Mouse (Mus musculus) mature B cell (primary cell): Measurements from ENCODE around the gene Cd84.
"Not testable (repeated sequence)": the region's sequence is repeated elsewhere in the genome, so short reads cannot be mapped to it uniquely, and the experiment has no call there.

ENCODE experiments used
- in situ Hi-C: fragments of 300-500 bp; cut with MboI; formaldehyde crosslinking; loops from 2 replicates; pipeline ENCODE4 v1.14.3; 2019

The Cd84 gene

DNA sequence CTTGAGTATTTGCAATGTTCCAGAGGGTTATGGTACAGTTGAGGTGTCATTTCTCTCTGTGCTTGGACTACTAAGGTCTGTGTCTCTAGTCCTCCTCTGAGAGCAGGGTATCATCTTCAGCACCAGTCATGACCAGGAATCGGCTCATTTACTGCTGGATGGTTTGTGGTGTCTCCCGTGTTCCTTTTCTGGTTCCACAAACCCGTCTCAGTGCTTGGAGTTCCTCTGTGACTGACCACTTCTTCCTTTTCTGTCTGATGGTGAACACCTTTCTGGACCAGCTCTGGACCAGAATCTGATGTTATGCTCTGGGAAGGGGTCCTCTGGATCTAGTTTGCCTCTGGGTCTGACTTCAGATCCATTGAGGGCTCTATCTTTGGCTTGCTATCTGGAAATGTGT lies at the start of gene Cd84:
TSS of gene Cd84 (plus strand) at position 210 of the 400 bp plus-strand sequence.
- in situ Hi-C loops: no loop called here

DNA sequence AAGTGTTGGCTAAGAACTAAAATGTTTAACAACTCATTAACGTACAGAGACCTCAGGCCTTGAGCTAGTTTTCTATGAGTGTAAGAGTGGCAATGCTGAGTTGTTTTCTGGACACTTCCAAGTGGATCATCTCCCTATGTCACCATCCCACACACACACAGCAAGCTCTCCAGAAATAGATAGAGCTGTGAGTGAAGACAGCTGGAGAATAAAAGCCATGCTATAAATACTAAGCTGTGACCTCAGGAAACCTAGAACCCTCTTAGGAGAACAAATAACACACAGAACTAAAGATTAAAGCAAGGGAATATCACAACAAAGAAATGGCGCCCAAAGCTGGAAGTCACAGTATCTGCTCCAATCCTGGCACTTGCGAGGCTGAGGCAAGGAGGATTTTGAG lies 48.0 kb upstream of the Cd84 start:
- in situ Hi-C loops: no loop called here

DNA sequence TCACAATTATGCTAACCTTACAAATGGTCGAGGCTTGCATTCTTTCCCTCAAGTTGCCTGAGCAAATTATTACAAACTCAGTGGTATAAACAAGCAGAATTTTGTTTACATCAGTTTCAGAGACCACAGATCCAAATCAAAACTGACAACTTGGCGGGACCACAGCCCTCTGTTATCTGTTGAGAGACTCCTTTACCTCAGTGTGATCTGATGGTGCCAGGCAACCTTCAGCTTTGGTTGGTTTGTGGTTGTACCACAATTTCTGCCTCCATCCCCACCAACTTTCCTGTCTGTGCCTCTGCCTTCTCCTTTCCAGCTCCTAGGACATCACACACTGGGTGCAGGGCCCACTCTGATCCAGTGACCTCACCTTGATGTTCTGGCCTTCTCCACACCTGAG lies 43.3 kb upstream of the Cd84 start:
- in situ Hi-C loops: no loop called here

DNA sequence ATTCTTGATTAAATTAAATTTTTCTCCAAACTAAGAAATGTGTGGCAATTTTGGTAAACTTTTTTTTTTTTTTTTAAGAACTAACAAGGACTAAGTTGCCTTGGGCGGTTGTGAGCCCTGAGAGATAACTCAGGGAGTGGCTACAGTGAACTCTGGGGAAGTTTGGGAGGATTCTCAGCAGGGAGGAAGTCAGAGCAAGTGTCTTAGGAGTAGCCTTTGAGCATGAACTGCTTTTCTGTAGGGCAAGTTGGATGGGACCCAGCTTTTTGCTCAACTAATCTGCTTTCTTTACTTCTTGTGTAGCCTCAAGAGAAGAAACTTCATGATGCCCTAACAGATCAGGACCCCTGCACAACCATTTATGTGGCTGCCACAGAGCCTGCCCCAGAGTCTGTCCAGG lies 41.7 kb upstream of the Cd84 start:
- in situ Hi-C loops: no loop called here

DNA sequence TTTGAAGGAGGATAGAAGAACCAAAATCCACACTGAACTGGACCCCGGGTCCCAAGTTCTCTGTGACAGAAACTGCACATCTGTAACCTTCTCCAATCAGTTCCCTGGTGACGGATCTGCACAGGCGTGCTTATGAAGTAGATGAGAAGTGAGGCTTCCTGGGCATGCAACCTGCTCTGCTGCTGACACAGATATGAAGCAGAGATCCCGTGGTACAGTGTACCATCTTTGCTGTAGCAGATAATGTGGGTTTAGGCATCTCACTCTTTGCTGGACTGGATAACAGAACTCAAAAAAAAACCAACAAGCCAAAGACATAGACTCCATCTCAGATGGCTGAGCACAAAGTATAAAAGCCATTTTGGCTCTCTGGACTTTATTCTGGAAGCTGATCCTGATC lies 39.8 kb upstream of the Cd84 start:
- in situ Hi-C loops: no loop called here

DNA sequence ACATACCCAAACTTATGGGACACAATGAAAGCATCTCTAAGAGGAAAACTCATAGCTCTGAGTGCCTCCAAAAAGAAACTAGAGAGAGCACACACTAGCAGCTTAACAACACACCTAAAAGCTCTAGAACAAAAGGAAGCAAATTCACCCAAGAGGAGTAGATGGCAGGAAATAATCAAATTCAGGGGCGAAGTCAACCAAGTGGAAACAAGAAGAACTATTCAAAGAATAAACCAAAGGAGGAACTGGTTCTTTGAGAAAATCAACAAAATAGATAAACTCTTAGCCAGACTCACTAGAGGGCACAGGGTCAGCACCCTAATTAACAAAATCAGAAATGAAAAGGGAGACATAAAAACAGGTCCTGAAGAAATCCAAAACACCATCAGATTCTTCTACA lies 28.4 kb upstream of the Cd84 start:
- in situ Hi-C loops: not testable (repeated sequence)

DNA sequence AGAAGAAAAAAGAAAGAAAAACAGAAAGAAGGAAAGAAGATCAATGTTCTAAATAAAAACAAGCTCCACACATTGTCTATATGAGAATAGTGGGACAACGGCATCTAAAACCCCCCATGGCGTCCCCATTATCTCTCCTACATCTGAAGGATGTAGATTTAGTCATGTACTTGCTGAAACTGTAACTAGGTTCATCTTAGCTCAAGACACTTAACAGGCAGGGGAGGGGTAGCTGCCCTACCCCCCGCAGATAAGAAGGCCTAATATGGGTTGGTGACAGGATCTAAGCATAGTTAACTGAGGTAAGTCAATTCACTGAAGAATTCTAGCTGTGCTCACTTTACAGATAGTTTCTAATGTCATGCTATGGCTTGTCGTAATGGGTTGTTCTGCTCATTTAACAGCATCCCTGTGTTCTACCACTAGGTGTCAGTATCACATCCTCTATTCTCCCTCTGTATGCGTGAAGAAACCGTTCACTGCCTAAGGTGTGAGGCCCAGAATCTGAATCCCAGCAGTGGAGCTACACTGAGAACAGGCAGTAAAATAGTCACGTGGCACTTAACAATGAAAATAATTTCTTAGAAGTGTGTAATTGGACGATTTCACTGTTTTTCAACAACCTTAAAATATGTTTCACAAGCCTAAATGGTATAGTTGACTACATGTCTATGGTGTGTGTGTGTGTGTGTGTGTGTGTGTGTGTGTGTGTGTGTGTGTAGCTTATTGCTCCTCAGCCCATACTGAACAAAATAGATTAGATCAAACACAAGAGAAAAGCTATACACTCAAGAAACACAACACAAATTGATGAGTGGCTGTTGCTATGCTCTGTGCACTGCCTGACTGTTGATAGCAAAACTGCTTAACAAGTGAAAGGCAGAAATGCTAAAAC lies 23.7 kb upstream of the Cd84 start:
- in situ Hi-C loops: loop anchor here (5.0 kb wide), 1 partner anchor 177 kb away; no protein-coding TSS in a partner anchor

DNA sequence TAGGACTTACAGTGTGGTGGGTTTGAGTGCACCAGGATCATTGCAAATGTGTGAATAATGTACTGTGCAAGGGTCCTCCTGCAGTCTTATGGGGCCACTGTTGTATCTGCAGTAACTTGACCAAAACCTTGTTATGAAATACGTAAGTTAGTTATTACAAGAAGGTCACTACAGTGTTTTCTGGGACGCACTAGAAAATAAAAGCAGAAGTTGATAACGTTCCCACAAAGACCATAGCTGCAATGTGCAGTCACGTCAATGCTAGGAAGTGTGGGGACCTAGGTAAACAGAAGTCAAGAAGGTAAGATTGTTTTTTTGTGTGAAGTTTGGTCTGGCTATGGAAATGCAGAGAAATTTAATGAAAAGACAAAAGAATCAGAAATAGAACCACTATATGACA lies 22.5 kb upstream of the Cd84 start:
- in situ Hi-C loops: loop anchor here (5.0 kb wide), 1 partner anchor 175 kb away; no protein-coding TSS in a partner anchor

DNA sequence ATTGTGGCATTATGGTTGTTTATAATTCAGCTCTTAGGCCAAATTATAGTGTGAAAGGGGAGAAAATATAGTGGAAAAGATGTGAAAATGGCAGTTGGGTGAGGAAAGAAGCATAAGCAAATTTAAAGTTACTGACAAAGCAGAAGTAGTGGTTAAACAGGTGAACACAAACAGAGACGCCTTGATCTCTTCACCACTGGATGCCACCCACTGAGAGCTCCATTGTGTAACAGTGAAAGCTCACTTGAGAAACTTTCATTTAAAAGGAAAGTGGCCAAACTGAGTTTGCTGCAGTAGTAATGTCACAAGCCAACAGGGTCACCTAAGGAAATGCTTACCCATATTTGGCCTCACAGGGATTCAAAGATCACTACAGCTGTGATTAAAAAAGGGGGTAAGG lies 18.2 kb upstream of the Cd84 start:
- in situ Hi-C loops: no loop called here

DNA sequence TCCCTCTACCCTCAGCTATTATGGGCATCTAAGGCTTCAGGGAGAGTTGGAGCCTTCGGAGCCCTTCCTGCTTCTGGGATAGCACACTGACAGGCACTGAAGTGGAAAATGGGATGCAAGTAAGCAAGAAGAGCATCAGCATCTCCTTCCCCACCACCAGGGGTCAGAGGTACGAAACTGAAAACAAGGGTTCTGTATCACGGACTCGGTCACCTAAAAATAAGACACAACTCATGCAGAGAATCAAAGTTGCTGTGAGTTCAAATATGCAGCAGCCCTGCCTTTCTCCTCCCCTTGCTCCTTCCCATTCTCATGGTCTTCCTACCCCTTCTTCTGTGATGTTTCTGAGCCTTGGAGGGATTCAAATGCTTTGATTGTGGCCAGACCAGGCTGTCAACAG lies 14.0 kb upstream of the Cd84 start:
- in situ Hi-C loops: no loop called here

DNA sequence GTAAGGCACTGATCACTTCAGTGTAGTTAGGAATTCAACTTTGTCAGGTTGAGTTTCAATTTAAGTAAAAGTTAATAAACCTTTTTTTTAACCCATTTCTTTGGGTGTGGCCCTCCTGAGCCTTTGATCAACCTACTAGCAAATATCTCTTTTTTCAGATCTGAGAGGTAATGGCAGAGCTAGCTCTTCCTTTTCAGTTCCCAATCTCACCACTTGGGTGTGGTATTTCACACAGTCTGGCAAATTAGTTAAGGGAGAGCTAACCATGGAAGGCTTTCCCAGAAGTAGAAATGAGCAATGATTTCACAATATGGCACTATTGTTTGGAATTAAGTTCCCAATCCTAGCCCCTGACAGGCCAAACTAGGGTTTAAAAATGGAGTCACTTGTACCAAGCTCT lies 13.3 kb upstream of the Cd84 start:
- in situ Hi-C loops: no loop called here

DNA sequence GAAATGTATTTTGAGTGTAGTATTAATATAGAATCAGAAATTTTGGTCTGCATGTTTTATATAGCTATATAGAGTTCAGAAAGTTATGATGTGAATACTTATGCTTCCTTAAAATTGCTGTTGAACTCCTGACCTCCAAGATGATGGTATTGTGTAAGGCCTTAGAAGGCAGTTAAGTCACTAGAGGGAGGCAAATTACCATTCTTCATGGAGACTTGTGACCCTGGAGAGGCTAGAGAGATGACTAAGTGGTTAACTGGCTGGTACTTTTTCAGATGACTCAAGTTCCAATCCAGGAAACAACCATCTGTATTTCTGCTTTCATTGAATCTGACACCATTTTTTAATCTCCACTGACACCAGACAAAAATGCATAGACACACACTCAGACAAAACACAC lies 11.8 kb upstream of the Cd84 start:
- in situ Hi-C loops: no loop called here

DNA sequence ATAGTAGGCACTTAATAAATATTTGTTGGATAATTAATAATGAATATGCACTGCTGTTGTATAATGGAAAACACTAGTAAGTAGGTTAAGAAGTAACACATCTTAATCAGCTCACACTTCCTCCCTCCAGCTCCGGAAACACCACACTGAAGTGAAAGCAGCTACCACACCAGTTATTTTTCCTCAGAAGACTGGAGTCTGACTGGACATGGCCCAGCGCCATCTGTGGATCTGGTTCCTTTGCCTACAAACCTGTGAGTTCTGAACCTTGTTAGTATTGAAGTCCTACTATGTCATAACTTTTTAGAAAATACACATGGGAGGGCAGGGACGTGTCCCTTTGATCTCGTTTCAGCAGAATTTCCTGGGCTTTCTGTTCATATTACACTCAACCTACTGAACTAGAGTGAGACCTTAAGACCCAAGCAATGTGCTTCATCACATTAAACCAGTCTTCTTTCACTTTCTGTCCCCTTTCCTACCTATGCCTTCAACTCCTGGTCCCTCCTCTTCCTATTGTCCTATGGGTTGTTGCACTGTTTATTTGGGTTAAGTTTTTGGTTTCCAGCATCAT lies 1.0 kb downstream of the Cd84 start:
- in situ Hi-C loops: no loop called here

DNA sequence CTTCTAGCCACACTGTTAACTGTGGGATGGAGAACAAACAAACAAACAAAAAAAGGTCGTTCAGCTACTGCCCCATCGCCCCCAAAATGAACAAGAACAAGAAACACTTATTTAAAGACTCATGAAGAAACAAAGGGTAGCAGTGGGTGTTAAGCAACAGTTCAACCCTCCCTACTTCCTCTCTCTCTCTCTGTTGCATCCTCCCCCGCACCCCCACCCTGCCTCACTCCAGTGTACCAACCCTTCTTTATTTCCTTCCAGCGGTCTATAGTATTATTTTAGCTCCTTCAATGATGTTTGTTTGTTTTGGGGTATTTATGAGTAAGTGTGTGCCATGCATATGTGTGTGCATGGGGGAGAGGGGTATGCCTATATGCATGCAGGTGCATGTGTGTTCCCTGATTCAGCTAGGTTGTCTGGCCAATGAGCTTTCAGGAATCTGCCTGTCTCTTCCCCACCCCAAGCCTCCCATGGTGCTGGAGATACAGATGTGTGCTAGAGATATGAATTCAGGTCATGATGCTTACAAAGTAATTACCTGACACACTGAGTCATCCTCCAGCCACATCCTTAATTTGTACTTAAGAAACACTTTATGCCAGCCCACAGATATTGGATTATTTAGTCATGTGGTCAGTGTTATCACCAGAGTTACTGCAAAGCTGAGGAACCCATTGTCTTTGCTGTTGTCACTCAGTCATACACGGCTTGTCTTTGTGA lies 5.7 kb downstream of the Cd84 start:
- in situ Hi-C loops: no loop called here

DNA sequence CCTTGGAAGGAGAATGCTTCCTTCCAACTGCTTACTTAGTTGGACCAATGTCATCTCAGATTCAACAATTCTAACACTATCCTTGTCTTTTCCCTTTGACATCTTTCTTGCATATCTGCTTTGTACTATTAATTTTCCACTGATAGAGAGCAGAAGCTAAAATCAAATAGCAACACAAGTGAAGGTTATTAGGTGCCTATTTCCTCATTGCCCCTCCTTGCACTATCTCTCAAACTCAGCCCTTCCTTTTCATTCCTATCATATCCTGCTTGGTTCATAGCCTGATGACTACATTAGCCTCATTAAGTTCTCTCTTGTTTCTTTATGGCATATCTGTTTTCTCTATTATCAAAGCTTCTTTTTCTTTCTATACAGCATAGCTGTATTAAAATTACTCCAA lies 8.7 kb downstream of the Cd84 start:
- in situ Hi-C loops: no loop called here

DNA sequence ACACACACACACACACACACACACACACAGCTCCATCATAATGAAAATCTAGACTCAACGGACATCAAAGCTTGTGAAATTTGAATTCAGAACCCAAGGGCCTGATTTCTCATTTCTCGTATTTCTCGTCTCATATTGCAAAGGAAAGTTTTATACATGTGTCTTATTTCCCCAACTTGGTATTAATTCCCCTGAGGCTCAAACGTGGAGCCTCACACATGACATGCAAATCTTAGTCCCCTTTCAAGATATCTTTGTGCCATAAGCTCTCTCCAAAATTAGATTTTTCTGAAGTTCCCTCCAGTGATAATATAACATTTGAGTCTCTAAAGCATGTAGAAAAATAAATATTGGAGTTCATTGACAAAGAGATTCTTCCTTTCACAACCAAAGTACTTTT lies 9.3 kb downstream of the Cd84 start:
- in situ Hi-C loops: no loop called here

DNA sequence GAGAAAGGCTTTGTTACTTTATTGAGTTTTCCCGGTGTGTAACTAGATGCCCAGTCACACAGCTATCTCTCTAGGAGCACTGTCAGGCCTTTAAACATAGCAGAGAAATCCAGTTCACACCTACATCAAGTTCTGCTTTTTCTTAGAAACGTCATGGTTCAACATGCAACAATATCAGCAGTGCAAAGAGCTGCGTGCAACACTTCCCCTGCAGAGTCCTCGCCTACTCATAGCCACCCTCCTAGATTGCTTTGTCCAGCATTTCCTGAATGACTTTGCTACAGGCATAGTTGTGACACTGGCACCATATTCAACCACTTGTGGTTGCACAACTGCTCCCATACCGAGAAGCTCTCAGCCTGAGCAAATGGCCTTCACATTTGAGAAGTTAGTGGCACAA lies 10.0 kb downstream of the Cd84 start:
- in situ Hi-C loops: no loop called here

DNA sequence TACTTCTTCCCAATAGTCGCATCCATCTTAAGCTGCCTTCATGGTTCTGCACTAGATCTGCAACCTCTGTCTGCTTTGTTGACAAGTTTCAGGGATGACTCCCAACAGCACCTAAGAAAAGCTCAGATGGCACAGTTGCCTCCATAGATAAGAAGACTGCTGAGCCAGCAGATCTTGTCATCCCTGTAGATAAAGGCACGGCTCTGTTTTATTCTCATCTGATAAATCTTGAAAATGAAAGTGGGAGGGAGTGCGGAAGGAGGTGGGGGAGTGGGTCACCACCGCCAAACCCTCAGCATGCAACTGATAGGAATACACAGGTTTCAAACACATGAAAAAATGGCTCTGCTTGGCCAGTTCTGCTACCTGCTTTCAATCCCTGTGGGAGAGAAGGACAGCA lies 26.0 kb downstream of the Cd84 start:
- in situ Hi-C loops: no loop called here

DNA sequence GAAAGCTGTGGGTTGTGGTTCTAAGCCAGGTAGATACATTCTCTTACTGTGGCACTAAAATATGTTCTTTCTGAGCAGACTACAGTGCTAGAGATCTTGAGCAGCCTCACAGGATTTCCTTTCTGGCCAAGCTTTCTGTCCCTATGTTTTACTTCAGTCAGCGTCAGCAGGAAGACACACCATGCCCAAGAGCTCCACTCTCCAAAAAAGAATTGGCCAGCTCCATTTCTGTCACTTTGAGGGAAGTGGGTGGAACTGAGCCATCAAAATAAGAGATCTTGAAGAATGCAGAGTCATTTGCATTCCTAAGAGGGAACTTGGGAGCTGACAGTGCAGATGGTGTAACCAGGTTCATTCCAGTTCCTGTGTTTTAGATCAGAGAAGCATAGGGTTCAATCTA lies 47.5 kb downstream of the Cd84 start:
- in situ Hi-C loops: no loop called here

DNA sequence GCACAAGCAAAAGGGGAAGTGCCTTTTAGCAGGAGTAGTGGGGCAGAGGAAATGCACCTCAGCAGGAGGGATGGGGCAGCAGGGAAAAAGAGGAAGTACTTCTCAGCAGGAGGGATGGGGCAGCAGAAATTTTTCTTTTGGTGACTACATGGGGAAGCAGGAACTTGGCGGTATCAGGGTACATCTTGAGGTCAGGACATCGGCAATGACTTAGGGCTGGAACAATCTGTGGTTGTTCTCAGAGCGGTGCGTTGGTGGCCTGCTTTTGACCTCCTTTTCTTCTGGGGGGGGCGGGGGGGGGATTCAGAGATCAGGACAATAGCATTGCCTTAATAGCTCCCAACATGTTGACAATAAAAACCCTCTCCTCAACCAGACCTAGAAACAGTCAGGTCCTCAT lies 55.9 kb downstream of the Cd84 start, which contains the start of gene Gm10521:
TSS of gene Gm10521 (plus strand) at position 301 of the 400 bp plus-strand sequence.
- in situ Hi-C loops: not testable (repeated sequence)

DNA sequence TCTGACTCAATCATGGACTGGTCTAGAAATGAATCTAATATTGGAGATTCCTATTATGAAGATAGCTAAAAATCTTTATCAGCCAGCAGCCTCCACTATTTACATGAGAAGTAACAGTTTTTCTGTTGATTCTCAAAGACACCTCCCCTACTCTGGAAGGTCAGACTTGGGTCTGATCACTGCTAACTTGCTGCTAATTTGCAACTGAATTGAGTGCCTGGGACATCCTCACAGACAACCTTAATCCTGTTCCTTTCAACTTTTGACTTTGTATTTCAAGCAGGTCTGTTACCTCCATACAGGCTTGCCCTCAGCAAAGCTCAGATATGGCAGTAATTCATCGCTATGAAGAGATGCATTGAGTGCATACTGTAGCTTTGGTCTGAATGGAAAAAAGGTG lies 64.5 kb downstream of the Cd84 start:
- in situ Hi-C loops: no loop called here

DNA sequence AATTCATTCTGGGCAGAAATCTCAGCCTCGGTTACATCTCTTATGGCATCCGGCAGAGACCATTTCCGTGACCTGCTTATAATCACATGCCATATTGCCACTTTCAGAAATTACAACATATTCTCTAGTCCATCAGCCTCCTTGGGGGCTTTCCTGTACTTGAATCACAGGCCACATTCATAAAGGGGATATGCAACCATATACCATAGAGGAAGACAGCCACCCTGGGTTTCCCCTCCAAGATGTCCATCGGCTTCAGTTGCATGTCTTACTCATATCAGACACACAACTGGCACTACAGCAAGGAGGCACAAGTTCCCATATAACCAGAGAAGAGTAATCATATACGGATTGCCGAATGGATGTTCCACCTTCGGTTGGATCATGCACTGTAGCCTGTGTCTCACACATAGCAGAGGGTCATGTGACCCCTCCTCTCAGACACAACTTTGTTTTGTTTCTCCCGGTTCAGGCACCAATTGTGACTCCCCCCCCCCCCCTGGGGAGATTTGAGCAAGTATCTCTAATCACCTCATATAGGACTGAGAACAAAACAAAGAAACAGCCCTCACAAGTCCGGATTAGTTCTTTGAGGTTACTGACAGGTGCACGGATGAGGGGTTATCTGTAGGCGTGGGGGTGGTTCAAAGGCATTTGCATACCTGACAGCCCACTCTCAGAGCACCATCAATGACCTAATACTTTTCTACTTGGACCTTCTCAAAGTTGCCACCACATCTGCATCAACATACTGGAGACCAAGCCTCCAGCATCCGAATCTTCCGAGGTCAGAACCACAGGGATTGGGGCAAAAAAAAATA lies 76.4 kb downstream of the Cd84 start:
- in situ Hi-C loops: no loop called here
